Mouse (Mus musculus) stomach, postnatal 0 days (tissue): ENCODE data around the gene Slain2.

Experiments used
- CTCF ChIP-seq: IDR thresholded peaks from 2 replicates; pipeline ENCODE4 v1.5.1; 2016; ENCODE audit warnings: antibody characterized with exemption, low read depth, mild to moderate bottlenecking, moderate library complexity
- EP300 ChIP-seq: optimal IDR thresholded peaks from 2 replicates; pipeline ENCODE3; 2016; ENCODE audit warnings: antibody characterized with exemption

GRCm38 (mm10) chr5:72909363-72909762 lies 4.7 kb upstream of the Slain2 start:
- TF ChIP-seq CTCF (no peak), EP300 (no peak)
